Mouse (Mus musculus) embryonic facial prominence, embryonic 11.5 days (tissue): ENCODE measurements around the gene Guca2a. TPM values are rescaled to one million over a fixed set of nuclear protein-coding genes. Genes with fewer than 3 reads are reported as not detected.

Experiments used
- ATAC-seq: fragments of 200-750 bp; cut with Nextera tagmentation; replicated peaks from 2 replicates; pipeline ENCODE4 v1.8.0; 2017; ENCODE audit warnings: low read depth; ENCODE audit not compliant: insufficient number of reproducible peaks, low FRiP score, low TSS enrichment
- DNase-seq: peaks from one replicate; pipeline ENCODE4 v3.0.0-alpha.2; 2015; ENCODE audit warnings: low spot score
- H3K27ac ChIP-seq: fragments of 300-500 bp; sonication (generic); replicated peaks from 2 replicates; pipeline ENCODE4 v1.5.1; 2014; ENCODE audit warnings: mild to moderate bottlenecking, low read depth, low read length, control low read depth
- H3K27me3 ChIP-seq: fragments of 300-500 bp; sonication (generic); 2 replicates; pipeline ENCODE4 v1.6.1; 2014; ENCODE audit warnings: mild to moderate bottlenecking, low read length, moderate library complexity, mixed read lengths; ENCODE audit not compliant: control insufficient read depth, insufficient read depth
- H3K36me3 ChIP-seq: fragments of 300-500 bp; sonication (generic); replicated peaks from 2 replicates; pipeline ENCODE4 v1.6.1; 2014; ENCODE audit warnings: low read depth, mild to moderate bottlenecking, low read length, moderate library complexity, mixed read lengths; ENCODE audit not compliant: control insufficient read depth, insufficient read depth
- H3K4me1 ChIP-seq: fragments of 300-500 bp; sonication (generic); 2 replicates; pipeline ENCODE4 v1.6.1; 2014; ENCODE audit warnings: low read length, mixed read lengths; ENCODE audit not compliant: control insufficient read depth, insufficient read depth
- H3K4me2 ChIP-seq: fragments of 300-500 bp; sonication (generic); 2 replicates; pipeline ENCODE4 v1.6.1; 2014; ENCODE audit warnings: low read depth, mild to moderate bottlenecking, control low read depth, low read length, moderate library complexity
- H3K4me3 ChIP-seq: fragments of 300-500 bp; sonication (generic); 2 replicates; pipeline ENCODE4 v1.5.1; 2014; ENCODE audit warnings: low read depth, low read length, control low read depth
- H3K9ac ChIP-seq: fragments of 300-500 bp; sonication (generic); replicated peaks from 2 replicates; pipeline ENCODE4 v1.6.1; 2014; ENCODE audit warnings: mild to moderate bottlenecking, control low read depth, low read length
- H3K9me3 ChIP-seq: fragments of 300-500 bp; sonication (generic); replicated peaks from 2 replicates; pipeline ENCODE4 v1.6.1; 2016; ENCODE audit warnings: mild to moderate bottlenecking, low read length, inconsistent platforms, mixed read lengths; ENCODE audit not compliant: control insufficient read depth
- WGBS: fragments of 180-500 bp; shearing (Covaris S2); extraction: QIAGEN DNeasy Blood & Tissue Kit; methylation state at CpG from one replicate; pipeline ENCODE4 v1.1.7; 2014; 5-methylcytosine and 5-hydroxymethylcytosine counted together
- polyA plus RNA-seq: library from polyadenylated mRNA; unstranded; fragments of >200 nt; fragmentation: Nextera tagmentation; extraction: Ambion mirVana; gene quantifications from 2 replicates; pipeline ENCODE4 v1.2.1, GENCODE M21; 2014

The Guca2a gene
- polyA plus RNA-seq, 1 experiment from 2014 or later, result not detected

DNA sequence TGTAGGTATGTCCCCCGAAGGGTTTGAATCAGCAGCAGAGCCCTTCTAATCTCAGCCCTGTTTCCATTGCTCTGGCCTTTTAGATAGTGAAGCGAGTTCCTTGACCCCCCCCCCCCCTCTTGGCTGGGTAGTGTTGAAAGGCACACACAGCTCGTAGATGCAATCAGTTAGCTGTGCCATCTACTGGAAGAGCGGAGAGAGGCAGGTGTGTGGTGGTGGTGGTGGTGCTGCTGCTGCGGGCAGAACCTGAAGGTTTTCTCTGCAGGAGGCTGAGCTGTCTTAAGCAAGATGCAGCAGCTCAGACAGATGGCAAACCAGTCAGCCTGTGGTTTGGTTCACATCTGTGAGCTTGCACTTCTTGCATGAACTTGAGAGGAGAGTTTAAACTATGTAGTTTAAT lies 35.2 kb downstream of the Guca2a start:
- no peaks in the 10 kb centered on the region for H3K36me3 ChIP-seq
- ATAC-seq (no peak), DNase-seq (no peak)
- H3K9me3 ChIP-seq, result no peaks in the 10 kb centered on the region
- H3K27me3 ChIP-seq, result no peaks in the 10 kb centered on the region
- no peak overlapping the region for H3K9ac ChIP-seq
- 26% methylated on average over 5 of the region's 5 CpGs for WGBS
- H3K4me1 ChIP-seq, result no peaks in the 10 kb centered on the region
- H3K27ac ChIP-seq, result no peak overlapping the region
- H3K4me2 ChIP-seq, result no peak overlapping the region
- no peak overlapping the region for H3K4me3 ChIP-seq

DNA sequence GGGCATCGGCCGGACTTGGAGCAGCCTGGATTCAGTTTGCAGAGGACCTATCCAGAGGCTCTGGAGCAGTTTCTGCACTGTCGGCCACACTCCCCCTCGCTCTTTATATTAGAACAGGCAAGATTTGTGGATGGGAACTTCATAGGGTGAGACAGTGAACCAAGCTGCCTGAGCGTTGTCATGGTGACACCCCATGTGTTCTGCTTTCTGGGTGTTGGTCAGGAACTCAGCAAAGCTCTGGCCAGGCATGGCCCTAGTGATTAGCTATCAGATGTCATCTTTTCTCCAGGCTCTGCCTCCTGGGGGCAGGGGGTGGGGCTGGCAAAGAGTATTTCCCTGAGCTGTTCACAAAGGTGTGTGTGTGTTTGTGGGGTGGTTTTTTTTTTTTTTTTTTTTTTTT lies 45.1 kb downstream of the Guca2a start:
- H3K9ac ChIP-seq, result no peak overlapping the region
- ATAC-seq, result no peak
- H3K27ac ChIP-seq, result no peak overlapping the region
- H3K9me3 ChIP-seq, result no peaks in the 10 kb centered on the region
- no peak overlapping the region for H3K4me3 ChIP-seq
- H3K4me2 ChIP-seq, result no peak overlapping the region
- H3K27me3 ChIP-seq, result no peaks in the 10 kb centered on the region
- peak; percentile 25 for DNase-seq
- H3K36me3 ChIP-seq, result no peaks in the 10 kb centered on the region
- 65% methylated on average over 5 of the region's 5 CpGs for WGBS
- no peaks in the 10 kb centered on the region for H3K4me1 ChIP-seq

DNA sequence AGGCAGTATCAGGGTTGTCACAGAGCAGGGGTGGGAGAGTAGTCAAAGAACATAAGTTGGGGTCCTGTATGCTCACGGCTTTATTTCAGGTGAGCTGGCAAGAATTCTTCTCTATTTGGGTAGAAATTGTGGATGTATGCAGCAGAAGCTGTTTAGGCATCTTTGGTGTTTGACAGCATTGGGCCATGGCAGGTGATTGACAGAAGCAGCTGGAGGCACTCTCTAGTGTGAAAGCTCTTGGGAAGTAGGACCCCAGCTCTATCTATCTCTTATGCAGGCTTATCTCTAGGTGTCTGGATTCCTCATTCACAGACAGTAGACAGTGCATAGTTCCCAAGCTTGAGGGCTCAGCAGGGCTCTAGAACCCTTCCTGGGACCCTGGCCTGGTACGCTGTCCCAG lies 48.2 kb downstream of the Guca2a start:
- no peaks in the 10 kb centered on the region for H3K27me3 ChIP-seq
- H3K27ac ChIP-seq, result no peak overlapping the region
- H3K4me1 ChIP-seq, result no peaks in the 10 kb centered on the region
- no peak for DNase-seq
- no peak overlapping the region for H3K4me3 ChIP-seq
- H3K9ac ChIP-seq, result no peak overlapping the region
- no peaks in the 10 kb centered on the region for H3K36me3 ChIP-seq
- 91% methylated on average over 2 of the region's 2 CpGs for WGBS
- H3K9me3 ChIP-seq, result no peaks in the 10 kb centered on the region
- H3K4me2 ChIP-seq, result no peak overlapping the region
- ATAC-seq, result no peak

Other genes with a start within 250 kb of the Guca2a start
- 6.7 and 7.7 TPM in 2 replicates for gene Ccdc30, start 222.2 kb upstream of the Guca2a start, polyA plus RNA-seq
- gene Ppcs, start 215.3 kb upstream of the Guca2a start, polyA plus RNA-seq, result 32.5 and 34.3 TPM in 2 replicates
- not detected in 2 replicates for gene Zmynd12, start 214.9 kb upstream of the Guca2a start, polyA plus RNA-seq
- 2.2 and 2.7 TPM in 2 replicates for gene Rimkla, start 145.1 kb upstream of the Guca2a start, polyA plus RNA-seq
- gene Foxj3, start 100.7 kb upstream of the Guca2a start, polyA plus RNA-seq, result 25.7 and 30.9 TPM in 2 replicates
- gene Frg2f1, start 98.2 kb upstream of the Guca2a start, polyA plus RNA-seq, result 3.0 and 3.1 TPM in 2 replicates
- gene Guca2b, start 21.2 kb downstream of the Guca2a start, polyA plus RNA-seq, result not detected in 2 replicates
- 1.6 and 2.4 TPM in 2 replicates for gene Hivep3, start 96.1 kb downstream of the Guca2a start, polyA plus RNA-seq